ENCODE assay signal across 26 mouse cellular contexts in genomic region chr8:12259890-12260289, GRCm38 (mm10). TPM values are rescaled to one million over a fixed set of nuclear protein-coding genes. Genes with fewer than 3 reads are reported as not detected.
A peak's percentile ranks its signal among the peaks of the same experiment; 100 is the strongest.
DNase-seq lines count a peak whose midpoint lies in the region; ATAC-seq and TF ChIP-seq lines count a peak whose summit lies in the region.
"Had no signal": no experiment of that assay in that cellular context is flagged by ENCODE, and none has a peak within 500 bp of the region (broad histone marks: within the 10 kb centered on the region; RNA-seq: fewer than 3 reads in every experiment).

No protein-coding gene starts in this region.

- 39% methylated on average over 2 of the region's 2 CpGs for WGBS in cerebellum, adult 2 months
- 26% methylated on average over 2 of the region's 2 CpGs for WGBS in heart, postnatal 0 days
- WGBS in kidney, embryonic 14.5 days = 81% methylated on average over 2 of the region's 2 CpGs

- H3K36me3 ChIP-seq in heart, postnatal 0 days (replicated peaks; ENCODE audit: control insufficient read depth, insufficient read depth, low read length) = no peaks in the 10 kb centered on the region
- H3K36me3 ChIP-seq in kidney, embryonic 14.5 days (ENCODE audit: control insufficient read depth, insufficient read depth, low read length) = no peaks in the 10 kb centered on the region
- H3K36me3 ChIP-seq: embryonic facial prominence, embryonic 10.5 days; forebrain, embryonic 15.5 days; liver, embryonic 15.5 days; stomach, embryonic 15.5 days had no signal

- DNase-seq in cerebellum, postnatal 14 days = peak; percentile 46 to 66
- no peak for DNase-seq in cerebellum, adult 2 months
- DNase-seq in left cerebral cortex, postnatal 4 days = peak; percentile 57
- no peak for DNase-seq in left cerebral cortex, postnatal 25 days (ENCODE audit: low spot score in 2 of 2)
- peak; percentile 4 to 51 for DNase-seq in heart, adult 9 months (ENCODE audit: low spot score in 2 of 2)
- peak; percentile 85 for DNase-seq in heart, postnatal 0 days (ENCODE audit: low spot score)
- no peak for DNase-seq in adrenal gland, adult 18-20 months (ENCODE audit: low spot score in 2 of 2)
- DNase-seq: adrenal gland, postnatal 14 days; cerebellum, adult 8-10 months; kidney, adult 9 months; kidney, postnatal 36 days; thymus, postnatal 36 days had no signal

- peak; percentile 88 for TF ChIP-seq EP300 in heart, postnatal 0 days (IDR thresholded peaks at IDR 0.05; ENCODE audit: low read depth)

- intact Hi-C loops in left cerebral cortex, postnatal 4 days (cut with DNase I) = no loop called here
- intact Hi-C loops in left cerebral cortex, postnatal 25 days (cut with DNase I) = no loop called here

- H3K9me3 ChIP-seq in heart, postnatal 0 days (replicated peaks; ENCODE audit: control insufficient read depth, low read length) = no peaks in the 10 kb centered on the region
- no peaks in the 10 kb centered on the region for H3K9me3 ChIP-seq in kidney, embryonic 14.5 days (ENCODE audit: control insufficient read depth, low read length)
- H3K9me3 ChIP-seq: embryonic facial prominence, embryonic 10.5 days; forebrain, embryonic 15.5 days; liver, embryonic 15.5 days; stomach, embryonic 15.5 days had no signal

- no peak overlapping the region for H3K4me2 ChIP-seq in heart, postnatal 0 days (ENCODE audit: low read depth, low read length)
- no peak overlapping the region for H3K4me2 ChIP-seq in kidney, embryonic 14.5 days (replicated peaks; ENCODE audit: low read depth, low read length)
- H3K4me2 ChIP-seq: forebrain, embryonic 15.5 days; liver, embryonic 15.5 days; stomach, embryonic 15.5 days had no signal

- no peaks in the 10 kb centered on the region for H3K27me3 ChIP-seq in cerebellum, adult 2 months (ENCODE audit: control insufficient read depth, insufficient read depth, low read length)
- 0 out of 2 replicates have a peak, but pooled peaks cover 9% of the 10 kb centered on the region for H3K27me3 ChIP-seq in heart, postnatal 0 days (ENCODE audit: control insufficient read depth, insufficient read depth, low read length)
- peaks cover 9% of the 10 kb centered on the region for H3K27me3 ChIP-seq in kidney, embryonic 14.5 days (ENCODE audit: control insufficient read depth, insufficient read depth, low read length)
- H3K27me3 ChIP-seq: forebrain, embryonic 15.5 days; liver, embryonic 15.5 days; stomach, embryonic 15.5 days had no signal

- peak; percentile 92 for ATAC-seq in heart, postnatal 0 days (ENCODE audit: insufficient read depth, low read depth)
- no peak for ATAC-seq in kidney, embryonic 14.5 days (ENCODE audit: low FRiP score, low TSS enrichment)
- ATAC-seq: hindbrain, embryonic 16.5 days; intestine, embryonic 16.5 days had no signal

- H3K4me1 ChIP-seq in cerebellum, adult 2 months (ENCODE audit: control insufficient read depth, insufficient read depth, low read length) = no peaks in the 10 kb centered on the region
- H3K4me1 ChIP-seq in heart, postnatal 0 days (ENCODE audit: control insufficient read depth, insufficient read depth) = peaks cover 13% of the 10 kb centered on the region; the same call in 1 of the 2 replicates
- no peaks in the 10 kb centered on the region for H3K4me1 ChIP-seq in kidney, embryonic 14.5 days (ENCODE audit: control insufficient read depth, insufficient read depth, low read length)
- H3K4me1 ChIP-seq: embryonic facial prominence, embryonic 10.5 days; liver, embryonic 15.5 days; stomach, embryonic 15.5 days had no signal

- TF ChIP-seq CTCF in cerebellum, adult 2 months (IDR thresholded peaks at IDR 0.05; ENCODE audit: borderline replicate concordance, insufficient read depth, low read depth, low read length) = no peak
- TF ChIP-seq CTCF in heart, postnatal 0 days (IDR thresholded peaks at IDR 0.05; ENCODE audit: low read depth) = no peak

- no peak overlapping the region for H3K4me3 ChIP-seq in cerebellum, adult 2 months (replicated peaks; ENCODE audit: insufficient read depth, low read depth, low read length)
- H3K4me3 ChIP-seq in heart, postnatal 0 days (ENCODE audit: low read depth, low read length) = no peak overlapping the region
- no peak overlapping the region for H3K4me3 ChIP-seq in kidney, embryonic 14.5 days (ENCODE audit: low read length)
- H3K4me3 ChIP-seq: embryonic facial prominence, embryonic 10.5 days; forebrain, embryonic 15.5 days; liver, embryonic 15.5 days; stomach, embryonic 15.5 days had no signal

- no peak for TF ChIP-seq POLR2A in cerebellum, adult 2 months (IDR thresholded peaks at IDR 0.05; ENCODE audit: borderline replicate concordance, insufficient read depth, low read length)

- H3K9ac ChIP-seq in heart, postnatal 0 days (replicated peaks; ENCODE audit: low read depth, low read length) = no peak overlapping the region
- no peak overlapping the region for H3K9ac ChIP-seq in kidney, embryonic 14.5 days (ENCODE audit: low read depth, low read length)
- H3K9ac ChIP-seq: forebrain, embryonic 15.5 days; liver, embryonic 15.5 days; stomach, embryonic 15.5 days had no signal

- H3K27ac ChIP-seq in cerebellum, adult 2 months (ENCODE audit: insufficient read depth, low read length) = no peak overlapping the region
- H3K27ac ChIP-seq in heart, postnatal 0 days (ENCODE audit: low read depth) = no peak overlapping the region
- no peak overlapping the region for H3K27ac ChIP-seq in kidney, embryonic 14.5 days (ENCODE audit: low read depth, low read length)
- H3K27ac ChIP-seq: embryonic facial prominence, embryonic 10.5 days; forebrain, embryonic 15.5 days; liver, embryonic 15.5 days; macrophage; stomach, embryonic 15.5 days had no signal

RNA-seq across cellular contexts. Expression of gene A230072I06Rik, which starts 18.7 kb away (rescaled TPM):
- polyA plus RNA-seq in cerebellum, adult 2 months (2012; rRNA removed) = not detected in 2 replicates
- total RNA-seq in left cerebral cortex, postnatal 4 days (2021) = under 1 TPM in 1 of 2 experiments, not detected in 1; 0.44 TPM
- total RNA-seq in left cerebral cortex, postnatal 25 days (2021) = under 1 TPM in 1 of 2 experiments, not detected in 1; 0.25 TPM
- total RNA-seq in heart, postnatal 0 days (2014; rRNA removed; ENCODE audit: low replicate concordance) = not detected in 2 replicates
- polyA plus RNA-seq in heart, postnatal 0 days (2015; fragmentation: Nextera tagmentation; extraction: Ambion mirVana) = not detected in 2 replicates
- not detected for total RNA-seq in adrenal gland, adult 18-20 months (2021)
- not detected in 2 replicates for polyA plus RNA-seq in kidney, embryonic 14.5 days (2014; fragmentation: Nextera tagmentation; extraction: Ambion mirVana)
- total RNA-seq: adrenal gland, postnatal 14 days; gastrocnemius, adult 8-10 months; layer of hippocampus, adult 8-10 months; left cerebral cortex, postnatal 14 days had no signal
- polyA plus RNA-seq: cortical plate, adult 2 months; embryonic facial prominence, embryonic 10.5 days; gonadal fat pad, adult 2 months; intestine, embryonic 16.5 days; limb, embryonic 14.5 days; liver, embryonic 15.5 days; macrophage had no signal

Comparison
In these comparisons a context has a peak if more than half of its experiments do, and no peak if none do; other contexts are left out.
1. DNase-seq: peak in cerebellum, postnatal 14 days (2 of 2), left cerebral cortex, postnatal 4 days (single experiment), heart, adult 9 months (2 of 2) and heart, postnatal 0 days (single experiment); none in cerebellum, adult 2 months (0 of 2), left cerebral cortex, postnatal 25 days (0 of 2) and adrenal gland, adult 18-20 months (0 of 2).